Mouse (Mus musculus): ENCODE measurements around the gene Smu1. TPM values are rescaled to one million over a fixed set of nuclear protein-coding genes. Genes with fewer than 3 reads are reported as not detected.

The Smu1 gene
- total RNA-seq (2023): 10 to 100 TPM; 46.4 to 49.1 TPM

GRCm38 (mm10) chr4:40757780-40758420 lies at the start of gene Smu1:
TSS of gene Smu1 (minus strand) at chr4:40757923.

GRCm38 (mm10) chr4:40722011-40722666 lies 35.6 kb downstream of the Smu1 start, which contains the start of gene Dnaja1:
TSS of gene Dnaja1 (plus strand) at chr4:40722150.

GRCm38 (mm10) chr4:40702797-40703709 lies 54.7 kb downstream of the Smu1 start, which contains the start of gene Aptx:
TSS of gene Aptx (minus strand) at chr4:40703194.

Other genes with a start within 250 kb of the Smu1 start
- gene Aptx, start 54.7 kb downstream of the Smu1 start, total RNA-seq (2023): 10 to 100 TPM; 15.9 to 18.8 TPM
- 100 to 1,000 TPM; 216 to 288 TPM for gene Dnaja1, start 35.8 kb downstream of the Smu1 start, total RNA-seq (2023)
- gene B4galt1, start 96.1 kb upstream of the Smu1 start, total RNA-seq (2023): 10 to 100 TPM; 70.5 to 72.8 TPM
- not detected for gene Spink4, start 162.1 kb upstream of the Smu1 start, total RNA-seq (2023)
- gene Bag1, start 190.4 kb upstream of the Smu1 start, total RNA-seq (2023): 10 to 100 TPM; 61.7 to 67.1 TPM
- 10 to 100 TPM; 49.7 to 50.9 TPM for gene Chmp5, start 190.5 kb upstream of the Smu1 start, total RNA-seq (2023)
- 10 to 100 TPM; 27.4 to 30.9 TPM for gene Nfx1, start 213.0 kb upstream of the Smu1 start, total RNA-seq (2023)